Mouse (Mus musculus): Measurements from ENCODE around the gene Gdf15.

Gene Gdf15

GRCm38 (mm10) chr8:70606780-70607602 lies 25.3 kb downstream of the Gdf15 start:
- DNase-seq (ENCODE audit: low read depth, low spot score), result no peak

GRCm38 (mm10) chr8:70605871-70606779 lies 26.1 kb downstream of the Gdf15 start:
- DNase-seq (ENCODE audit: low read depth, low spot score), result no peak

GRCm38 (mm10) chr8:70604558-70604957 lies 27.7 kb downstream of the Gdf15 start:
- DNase-seq (ENCODE audit: low read depth, low spot score), result no peak

GRCm38 (mm10) chr8:70602139-70602811 lies 30.0 kb downstream of the Gdf15 start:
- no peak for DNase-seq (ENCODE audit: low read depth, low spot score)

GRCm38 (mm10) chr8:70601271-70601649 lies 31.0 kb downstream of the Gdf15 start:
- no peak for DNase-seq (ENCODE audit: low read depth, low spot score)

GRCm38 (mm10) chr8:70600473-70601270 lies 31.6 kb downstream of the Gdf15 start:
- DNase-seq (ENCODE audit: low read depth, low spot score), result no peak

GRCm38 (mm10) chr8:70599507-70600290 lies 32.6 kb downstream of the Gdf15 start:
- DNase-seq (ENCODE audit: low read depth, low spot score), result no peak

- DNase-seq (ENCODE audit: low read depth, low spot score), result no peak
These were observed 33.5 kb downstream of the Gdf15 start for GRCm38 (mm10) chr8:70598722-70599121.

- DNase-seq (ENCODE audit: low read depth, low spot score), result no peak
These were observed 34.0 kb downstream of the Gdf15 start for GRCm38 (mm10) chr8:70598283-70598682.

- no peak for DNase-seq (ENCODE audit: low read depth, low spot score)
These were observed 34.6 kb downstream of the Gdf15 start for GRCm38 (mm10) chr8:70597417-70598272.

GRCm38 (mm10) chr8:70596775-70597416 lies 35.4 kb downstream of the Gdf15 start:
- no peak for DNase-seq (ENCODE audit: low read depth, low spot score)

- no peak for DNase-seq (ENCODE audit: low read depth, low spot score)
These were observed 36.0 kb downstream of the Gdf15 start for GRCm38 (mm10) chr8:70596216-70596615.

GRCm38 (mm10) chr8:70595811-70596210 lies 36.4 kb downstream of the Gdf15 start:
- no peak for DNase-seq (ENCODE audit: low read depth, low spot score)

- DNase-seq (ENCODE audit: low read depth, low spot score), result no peak
These were observed 37.4 kb downstream of the Gdf15 start for GRCm38 (mm10) chr8:70594621-70595564.

GRCm38 (mm10) chr8:70593961-70594609 lies 38.2 kb downstream of the Gdf15 start, which contains the start of gene Isyna1:
Gene Isyna1, plus strand, starts transcription at chr8:70594373.
- peak; percentile 93 for DNase-seq (ENCODE audit: low read depth, low spot score)

- no peak for DNase-seq (ENCODE audit: low read depth, low spot score)
These were observed 39.1 kb downstream of the Gdf15 start for GRCm38 (mm10) chr8:70593173-70593572.

- no peak for DNase-seq (ENCODE audit: low read depth, low spot score)
These were observed 40.7 kb downstream of the Gdf15 start for GRCm38 (mm10) chr8:70591569-70591968.

Measured in WW6 (cell line).